Mouse (Mus musculus) forebrain, embryonic 13.5 days (tissue): ENCODE results near the gene Eif4a1. TPM values are rescaled to one million over a fixed set of nuclear protein-coding genes. Genes with fewer than 3 reads are reported as not detected.

Experiments
- ATAC-seq: fragments of 200-750 bp; cut with Nextera tagmentation; 2 replicates; pipeline ENCODE4 v1.8.0; 2017
- H3K27ac ChIP-seq: fragments of 300-500 bp; sonication (generic); 2 replicates; pipeline ENCODE4 v1.5.1; 2015; ENCODE audit warnings: inconsistent platforms, mild to moderate bottlenecking, moderate library complexity
- H3K27me3 ChIP-seq: fragments of 300-500 bp; sonication (generic); 2 replicates; pipeline ENCODE4 v1.6.1; 2015; ENCODE audit warnings: mild to moderate bottlenecking, inconsistent platforms
- H3K36me3 ChIP-seq: fragments of 300-500 bp; sonication (generic); 2 replicates; pipeline ENCODE4 v1.6.1; 2015; ENCODE audit warnings: mild to moderate bottlenecking, inconsistent platforms; ENCODE audit not compliant: poor library complexity, severe bottlenecking
- H3K4me1 ChIP-seq: fragments of 300-500 bp; sonication (generic); 2 replicates; pipeline ENCODE4 v1.6.1; 2015; ENCODE audit warnings: inconsistent platforms
- H3K4me2 ChIP-seq: fragments of 300-500 bp; sonication (generic); 2 replicates; pipeline ENCODE4 v1.6.1; 2015; ENCODE audit warnings: inconsistent platforms, mild to moderate bottlenecking, moderate library complexity
- H3K4me3 ChIP-seq: fragments of 300-500 bp; sonication (generic); 2 replicates; pipeline ENCODE4 v1.5.1; 2015; ENCODE audit warnings: mild to moderate bottlenecking, inconsistent platforms
- H3K9ac ChIP-seq: fragments of 300-500 bp; sonication (generic); 2 replicates; pipeline ENCODE4 v1.6.1; 2015; ENCODE audit warnings: mild to moderate bottlenecking, inconsistent platforms
- H3K9me3 ChIP-seq: fragments of 300-500 bp; sonication (generic); replicated peaks from 2 replicates; pipeline ENCODE4 v1.6.1; 2016; ENCODE audit warnings: inconsistent platforms
- WGBS: fragments of 180-500 bp; shearing (Covaris S2); methylation state at CpG from one replicate; pipeline ENCODE4 v1.1.7; 2015; 5-methylcytosine and 5-hydroxymethylcytosine counted together
- polyA plus RNA-seq: library from polyadenylated mRNA; unstranded; fragments of >200 nt; fragmentation: Nextera tagmentation; extraction: Ambion mirVana; gene quantifications from 2 replicates; pipeline ENCODE4 v1.2.1, GENCODE M21; 2015

Eif4a1 gene
- polyA plus RNA-seq, 1 experiment from 2014 or later, result 701 TPM

DNA sequence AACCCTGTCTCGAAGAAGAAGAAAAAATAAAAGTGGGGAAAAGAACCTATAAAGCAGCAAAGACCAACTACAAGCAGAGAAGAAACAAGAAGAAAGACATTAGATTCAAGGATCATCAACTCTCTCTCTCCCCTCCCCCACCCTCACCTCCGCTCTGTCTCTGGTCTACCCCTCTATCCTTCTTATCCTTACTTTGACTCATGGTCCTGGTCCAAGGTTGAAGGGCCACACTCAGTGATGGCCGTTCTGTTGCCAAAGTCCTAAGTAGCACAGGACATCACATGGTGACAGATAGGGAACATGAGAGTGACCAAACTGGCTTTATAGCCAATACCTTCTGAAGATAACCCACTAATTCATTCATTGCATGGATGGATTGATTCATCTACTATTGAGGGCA lies 25.2 kb upstream of the Eif4a1 start:
- no peak overlapping the region for H3K9ac ChIP-seq
- no peak for ATAC-seq
- no peak overlapping the region for H3K4me2 ChIP-seq
- H3K4me1 ChIP-seq, result peaks cover 12% of the 10 kb centered on the region
- no peaks in the 10 kb centered on the region for H3K9me3 ChIP-seq
- no peaks in the 10 kb centered on the region for H3K36me3 ChIP-seq
- 0 out of 2 replicates have a peak, but pooled peaks cover 7% of the 10 kb centered on the region for H3K27me3 ChIP-seq
- no peak overlapping the region for H3K4me3 ChIP-seq
- no peak overlapping the region for H3K27ac ChIP-seq
- 88% methylated on average over 3 of the region's 3 CpGs for WGBS

DNA sequence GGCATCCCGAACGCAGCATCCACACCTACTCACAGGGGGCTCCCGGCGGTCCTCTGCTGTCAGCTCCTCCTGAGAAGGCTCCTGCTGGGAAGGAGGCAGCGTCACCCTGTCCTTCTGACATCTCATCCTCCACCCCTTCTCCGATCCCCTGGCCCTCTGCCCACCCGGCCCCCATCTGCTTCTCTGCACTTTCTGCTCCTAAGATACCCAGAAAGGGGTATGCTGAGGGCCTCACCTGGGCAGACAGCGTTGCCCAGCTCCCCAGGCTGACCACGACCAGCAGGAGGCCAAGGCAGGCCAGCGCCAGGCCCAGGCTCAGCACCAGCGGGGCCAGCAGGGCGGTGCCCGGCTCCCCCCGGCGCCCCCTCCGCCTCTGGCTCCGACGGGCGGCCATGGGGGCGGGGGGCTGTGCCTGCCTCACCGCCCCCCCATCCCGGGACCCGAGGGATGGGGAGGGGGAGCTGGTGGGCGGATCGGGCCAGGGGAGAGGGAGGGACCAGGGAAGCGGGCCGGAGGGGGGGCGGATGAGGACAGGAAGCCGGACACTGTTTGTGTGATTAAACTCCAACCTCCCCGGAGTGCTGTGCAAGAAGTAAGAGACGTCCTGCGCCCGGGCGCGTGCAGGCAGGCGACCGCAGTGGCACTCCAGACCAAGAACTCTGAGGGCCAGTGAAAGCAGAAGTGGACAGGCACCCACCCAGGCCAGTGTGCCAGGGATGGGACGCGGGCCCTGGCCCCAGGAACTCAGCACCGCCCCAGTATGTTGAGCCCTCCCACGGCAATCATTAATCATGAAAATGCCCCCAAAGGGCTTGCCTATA lies 23.3 kb upstream of the Eif4a1 start, which contains the start of the genes Tnfsf12 and Tnfsfm13:
TSS of gene Tnfsf12 (minus strand) at position 489 of the 821 bp plus-strand sequence.
TSS of gene Tnfsfm13 (minus strand) at position 738 of the 821 bp plus-strand sequence.
- H3K4me2 ChIP-seq, result peak within 1 kb of the TSS; percentile 92
- peak within 1 kb of the TSS; percentile 51; the same call in 1 of the 2 replicates for H3K27ac ChIP-seq
- H3K4me3 ChIP-seq, result peak within 1 kb of the TSS; percentile 47
- H3K9me3 ChIP-seq, result no peaks in the 10 kb centered on the region
- no peak for ATAC-seq
- H3K4me1 ChIP-seq, result peaks cover 12% of the 10 kb centered on the region
- WGBS, result 2% methylated on average over 38 of the region's 41 CpGs
- peak within 1 kb of the TSS; percentile 78 for H3K9ac ChIP-seq
- H3K27me3 ChIP-seq, result 0 out of 2 replicates have a peak, but pooled peaks cover 7% of the 10 kb centered on the region
- H3K36me3 ChIP-seq, result no peaks in the 10 kb centered on the region

GRCm38 (mm10) chr11:69695046-69695360 lies 22.8 kb upstream of the Eif4a1 start:
- Histone ChIP-seq H3K9me3 (no peaks in the 10 kb centered on the region), H3K36me3 (no peaks in the 10 kb centered on the region), H3K9ac (peak overlapping the region; percentile 78), H3K27me3 (0 out of 2 replicates have a peak, but pooled peaks cover 7% of the 10 kb centered on the region), H3K27ac (no peak overlapping the region), H3K4me3 (peak overlapping the region; percentile 47; the same call in 1 of the 2 replicates), H3K4me2 (peak overlapping the region; percentile 92), H3K4me1 (peaks cover 12% of the 10 kb centered on the region)
- WGBS, result 25% methylated on average over 6 of the region's 6 CpGs
- ATAC-seq, result no peak

DNA sequence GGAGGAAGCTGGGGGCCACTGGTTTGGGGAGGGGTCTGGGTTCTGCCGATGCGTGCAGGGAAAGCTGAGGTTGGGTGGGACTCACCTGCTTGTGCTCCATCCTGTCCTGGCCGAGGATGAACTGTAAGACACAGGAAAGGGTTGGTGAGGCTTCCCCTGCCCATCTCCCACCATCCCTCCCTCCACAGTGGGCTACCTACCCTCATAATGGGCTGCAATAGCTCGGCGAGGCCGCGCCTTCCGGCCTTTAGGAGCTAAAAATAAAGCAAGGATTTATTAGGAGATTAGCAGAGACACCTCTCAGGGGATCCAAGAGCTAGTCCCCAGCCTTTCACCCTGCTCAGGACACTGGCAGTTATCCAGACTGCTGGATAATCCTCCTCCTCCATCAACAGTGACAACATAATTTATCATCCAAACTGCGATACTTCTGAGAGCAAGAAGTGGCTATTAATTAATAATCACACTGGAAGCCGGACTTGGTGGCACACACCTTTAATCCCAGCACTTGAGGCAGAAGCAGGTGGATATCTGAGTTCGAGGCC lies 21.3 kb upstream of the Eif4a1 start:
- H3K36me3 ChIP-seq, result no peaks in the 10 kb centered on the region
- peaks cover 12% of the 10 kb centered on the region for H3K4me1 ChIP-seq
- H3K9ac ChIP-seq, result no peak overlapping the region
- H3K4me3 ChIP-seq, result no peak overlapping the region
- ATAC-seq, result no peak
- 0 out of 2 replicates have a peak, but pooled peaks cover 7% of the 10 kb centered on the region for H3K27me3 ChIP-seq
- no peak overlapping the region for H3K4me2 ChIP-seq
- no peaks in the 10 kb centered on the region for H3K9me3 ChIP-seq
- WGBS, result 55% methylated on average over 11 of the region's 11 CpGs
- H3K27ac ChIP-seq, result no peak overlapping the region

DNA sequence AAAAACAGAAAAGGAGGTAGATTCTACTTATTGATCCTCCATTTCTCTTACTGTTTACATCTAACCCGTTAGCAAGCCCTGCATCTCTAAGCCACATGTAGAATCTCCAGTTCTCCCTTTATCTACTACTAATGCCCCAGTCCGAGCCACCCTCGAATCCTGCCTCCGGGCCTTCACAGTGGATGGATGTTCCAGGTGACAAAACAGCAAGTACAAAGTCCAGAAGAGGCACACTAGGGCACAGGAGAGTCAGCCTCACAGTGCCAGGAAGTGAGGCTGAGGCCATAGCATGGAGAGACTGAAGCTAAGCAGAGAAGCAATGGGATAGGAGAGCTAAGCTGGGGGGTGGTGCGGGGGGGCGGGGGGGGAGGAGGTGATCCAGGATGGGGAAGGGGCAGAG lies 20.6 kb upstream of the Eif4a1 start:
- 90% methylated on average over 6 of the region's 6 CpGs for WGBS
- Histone ChIP-seq H3K4me2 (no peak overlapping the region), H3K27ac (no peak overlapping the region), H3K4me1 (peaks cover 12% of the 10 kb centered on the region), H3K9me3 (no peaks in the 10 kb centered on the region), H3K4me3 (no peak overlapping the region), H3K27me3 (0 out of 2 replicates have a peak, but pooled peaks cover 7% of the 10 kb centered on the region), H3K9ac (no peak overlapping the region), H3K36me3 (no peaks in the 10 kb centered on the region)
- ATAC-seq, result no peak

GRCm38 (mm10) chr11:69692196-69692811 lies 20.1 kb upstream of the Eif4a1 start:
- Histone ChIP-seq H3K36me3 (no peaks in the 10 kb centered on the region), H3K27ac (no peak overlapping the region), H3K4me3 (no peak overlapping the region), H3K4me2 (no peak overlapping the region), H3K27me3 (0 out of 2 replicates have a peak, but pooled peaks cover 7% of the 10 kb centered on the region), H3K4me1 (peaks cover 12% of the 10 kb centered on the region), H3K9ac (no peak overlapping the region), H3K9me3 (no peaks in the 10 kb centered on the region)
- 85% methylated on average over 9 of the region's 9 CpGs for WGBS
- ATAC-seq, result no peak

GRCm38 (mm10) chr11:69689891-69690290 lies 17.7 kb upstream of the Eif4a1 start:
- H3K36me3 ChIP-seq, result no peaks in the 10 kb centered on the region
- H3K9ac ChIP-seq, result no peak overlapping the region
- ATAC-seq, result no peak
- peaks cover 17% of the 10 kb centered on the region for H3K4me1 ChIP-seq
- H3K4me3 ChIP-seq, result no peak overlapping the region
- no peaks in the 10 kb centered on the region for H3K9me3 ChIP-seq
- 0 out of 2 replicates have a peak, but pooled peaks cover 1% of the 10 kb centered on the region for H3K27me3 ChIP-seq
- no peak overlapping the region for H3K4me2 ChIP-seq
- no peak overlapping the region for H3K27ac ChIP-seq
- WGBS, result 92% methylated on average over 1 of the region's 1 CpGs

DNA sequence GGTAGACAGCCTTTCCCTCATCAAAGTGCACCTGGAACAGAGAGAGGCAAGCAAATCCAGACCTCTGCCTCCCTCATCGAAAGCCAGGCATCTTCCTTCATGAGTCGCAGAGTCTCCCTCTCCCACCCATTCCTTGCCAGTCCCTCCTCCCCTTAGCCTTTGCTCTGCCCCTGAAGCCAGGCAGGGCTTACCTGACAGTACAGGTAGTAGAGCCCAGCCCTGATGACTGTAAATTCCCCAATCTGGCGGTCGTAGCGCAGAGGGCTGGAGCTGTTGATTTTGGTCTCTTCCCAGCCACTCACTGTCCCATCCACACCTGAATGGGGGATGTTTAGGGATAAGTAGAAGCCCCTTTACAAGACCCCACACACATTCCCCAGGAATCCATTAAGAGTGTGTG lies 14.8 kb upstream of the Eif4a1 start:
- H3K4me3 ChIP-seq, result no peak overlapping the region
- H3K36me3 ChIP-seq, result no peaks in the 10 kb centered on the region
- H3K27me3 ChIP-seq, result no peaks in the 10 kb centered on the region
- H3K9ac ChIP-seq, result peak overlapping the region; percentile 45; the same call in 1 of the 2 replicates
- no peak overlapping the region for H3K4me2 ChIP-seq
- ATAC-seq, result no peak
- peaks cover 29% of the 10 kb centered on the region for H3K4me1 ChIP-seq
- 62% methylated on average over 5 of the region's 5 CpGs for WGBS
- H3K9me3 ChIP-seq, result no peaks in the 10 kb centered on the region
- no peak overlapping the region for H3K27ac ChIP-seq

GRCm38 (mm10) chr11:69686377-69686776 lies 14.2 kb upstream of the Eif4a1 start:
- Histone ChIP-seq H3K4me2 (no peak overlapping the region), H3K27me3 (no peaks in the 10 kb centered on the region), H3K9me3 (no peaks in the 10 kb centered on the region), H3K4me3 (no peak overlapping the region), H3K9ac (no peak overlapping the region; the same call in 1 of the 2 replicates), H3K4me1 (peaks cover 30% of the 10 kb centered on the region), H3K27ac (no peak overlapping the region; the same call in 1 of the 2 replicates), H3K36me3 (no peaks in the 10 kb centered on the region)
- no peak for ATAC-seq
- 19% methylated on average over 4 of the region's 4 CpGs for WGBS

GRCm38 (mm10) chr11:69685526-69686148 lies 13.4 kb upstream of the Eif4a1 start, which contains the start of gene Tnfsf13:
Gene Tnfsf13, minus strand, starts transcription at chr11:69685784.
- H3K4me3 ChIP-seq, result no peak within 1 kb of the TSS
- ATAC-seq, result no peak
- peak within 1 kb of the TSS; percentile 6; the same call in 1 of the 2 replicates for H3K27ac ChIP-seq
- H3K4me1 ChIP-seq, result peaks cover 36% of the 10 kb centered on the region
- WGBS, result 51% methylated on average over 10 of the region's 10 CpGs
- no peaks in the 10 kb centered on the region for H3K36me3 ChIP-seq
- H3K9ac ChIP-seq, result no peak within 1 kb of the TSS; the same call in 1 of the 2 replicates
- H3K4me2 ChIP-seq, result no peak within 1 kb of the TSS
- no peaks in the 10 kb centered on the region for H3K27me3 ChIP-seq
- H3K9me3 ChIP-seq, result no peaks in the 10 kb centered on the region

GRCm38 (mm10) chr11:69684936-69685335 lies 12.7 kb upstream of the Eif4a1 start:
- no peaks in the 10 kb centered on the region for H3K27me3 ChIP-seq
- H3K4me2 ChIP-seq, result no peak overlapping the region
- H3K9ac ChIP-seq, result no peak overlapping the region
- H3K36me3 ChIP-seq, result peaks cover 6% of the 10 kb centered on the region
- peaks cover 44% of the 10 kb centered on the region for H3K4me1 ChIP-seq
- 0 out of 2 replicates have a peak overlapping the region, but pooled peaks have one; percentile 6 for H3K27ac ChIP-seq
- H3K9me3 ChIP-seq, result no peaks in the 10 kb centered on the region
- no peak for ATAC-seq
- WGBS, result 81% methylated on average over 6 of the region's 6 CpGs
- H3K4me3 ChIP-seq, result no peak overlapping the region
